Comparison of ENCODE assay signal across 15 mouse cellular contexts in genomic region chr9:101841101-101841500, GRCm38 (mm10). TPM values are rescaled to one million over a fixed set of nuclear protein-coding genes. Genes with fewer than 3 reads are reported as not detected.
"Had no signal": no experiment of that assay in that cellular context is flagged by ENCODE, and none has a peak within 500 bp of the region (broad histone marks: within the 10 kb centered on the region; RNA-seq: fewer than 3 reads in every experiment).

No protein-coding gene starts in this region.

- DNase-seq: kidney, adult 8-10 months; kidney, postnatal 10 days; kidney, postnatal 36 days; layer of hippocampus, postnatal 36 days; liver, postnatal 0 days; lung, embryonic 14.5 days; thymus, postnatal 25 days had no signal

- ATAC-seq: intestine, postnatal 0 days; liver, postnatal 0 days; lung, postnatal 0 days; midbrain, embryonic 15.5 days had no signal

RNA-seq across cellular contexts. Expression of gene 9630041A04Rik, which starts 20.5 kb away (rescaled TPM):
- total RNA-seq: layer of hippocampus, adult 8-10 months; layer of hippocampus, postnatal 10 days; layer of hippocampus, postnatal 36 days; left cerebral cortex, adult 8-10 months; left cerebral cortex, postnatal 25 days; megakaryocyte, adult 5-6 weeks had no signal
